Mouse (Mus musculus): ENCODE measurements around the gene Taar5. TPM values are rescaled to one million over a fixed set of nuclear protein-coding genes. Genes with fewer than 3 reads are reported as not detected.

Taar5 gene
- polyA plus RNA-seq, 1 experiment: not detected

GRCm38 (mm10) chr10:23999639-24000038, 29.1 kb downstream of the Taar5 start, which contains the start of gene Taar7b:
Taar7b (plus strand) TSS chr10:23999939.
- H3K4me1 ChIP-seq (ENCODE audit: control insufficient read depth, insufficient read depth, low read length): no peaks in the 10 kb centered on the region
- no peak within 1 kb of the TSS for H3K27ac ChIP-seq (ENCODE audit: insufficient read depth, low read length)
- no peak for TF ChIP-seq POLR2A (IDR thresholded peaks at IDR 0.05; ENCODE audit: extremely low read depth, insufficient read depth, low read length)
- no peak for TF ChIP-seq CTCF (IDR thresholded peaks at IDR 0.05; ENCODE audit: extremely low read depth, insufficient read depth, low read length)
- H3K4me3 ChIP-seq (ENCODE audit: insufficient read depth, low read length): no peak within 1 kb of the TSS

GRCm38 (mm10) chr10:24006442-24006841, 35.9 kb downstream of the Taar5 start:
- Histone ChIP-seq H3K4me3 (ENCODE audit: insufficient read depth, low read length) (no peak overlapping the region), H3K27ac (ENCODE audit: insufficient read depth, low read length) (no peak overlapping the region), H3K4me1 (ENCODE audit: control insufficient read depth, insufficient read depth, low read length) (no peaks in the 10 kb centered on the region)
- TF ChIP-seq CTCF (IDR thresholded peaks at IDR 0.05; ENCODE audit: extremely low read depth, insufficient read depth, low read length) (no peak), POLR2A (IDR thresholded peaks at IDR 0.05; ENCODE audit: extremely low read depth, insufficient read depth, low read length) (no peak)

- H3K4me1 ChIP-seq (ENCODE audit: control insufficient read depth, insufficient read depth, low read length): no peaks in the 10 kb centered on the region
- H3K27ac ChIP-seq (ENCODE audit: insufficient read depth, low read length): no peak overlapping the region
- no peak for TF ChIP-seq POLR2A (IDR thresholded peaks at IDR 0.05; ENCODE audit: extremely low read depth, insufficient read depth, low read length)
- TF ChIP-seq CTCF (IDR thresholded peaks at IDR 0.05; ENCODE audit: extremely low read depth, insufficient read depth, low read length): no peak
- no peak overlapping the region for H3K4me3 ChIP-seq (ENCODE audit: insufficient read depth, low read length)
These were observed 36.5 kb downstream of the Taar5 start for GRCm38 (mm10) chr10:24007034-24007433.

GRCm38 (mm10) chr10:24008143-24008542, 37.6 kb downstream of the Taar5 start:
- Histone ChIP-seq H3K27ac (ENCODE audit: insufficient read depth, low read length) (no peak overlapping the region), H3K4me1 (ENCODE audit: control insufficient read depth, insufficient read depth, low read length) (no peaks in the 10 kb centered on the region), H3K4me3 (ENCODE audit: insufficient read depth, low read length) (no peak overlapping the region)
- no peak for TF ChIP-seq POLR2A (IDR thresholded peaks at IDR 0.05; ENCODE audit: extremely low read depth, insufficient read depth, low read length)

Other genes starting within 250 kb of the Taar5 start
- 1,194 and 1,252 TPM in 2 replicates for gene Rps12, start 183.4 kb upstream of the Taar5 start, polyA plus RNA-seq (2012; rRNA removed)
- 19.3 and 21.4 TPM in 2 replicates for gene Slc18b1, start 173.7 kb upstream of the Taar5 start, polyA plus RNA-seq (2012; rRNA removed)
- 0.09 TPM in 1 of 2 replicates, not detected in the other for gene Vnn3, start 119.2 kb upstream of the Taar5 start, polyA plus RNA-seq (2012; rRNA removed)
- gene Vnn1, start 76.0 kb upstream of the Taar5 start, polyA plus RNA-seq (2012; rRNA removed): 0.28 and 0.88 TPM in 2 replicates
- not detected in 2 replicates for gene Taar1, start 50.4 kb upstream of the Taar5 start, polyA plus RNA-seq (2012; rRNA removed)
- not detected in 2 replicates for gene Taar2, start 32.1 kb upstream of the Taar5 start, polyA plus RNA-seq (2012; rRNA removed)
- gene Taar3, start 21.1 kb upstream of the Taar5 start, polyA plus RNA-seq (2012; rRNA removed): not detected in 2 replicates
- not detected in 2 replicates for gene Taar4, start 10.2 kb upstream of the Taar5 start, polyA plus RNA-seq (2012; rRNA removed)
- gene Taar6, start 14.9 kb downstream of the Taar5 start, polyA plus RNA-seq (2012; rRNA removed): not detected in 2 replicates
- gene Taar7a, start 22.8 kb downstream of the Taar5 start, polyA plus RNA-seq (2012; rRNA removed): not detected in 2 replicates
- not detected in 2 replicates for gene Taar7b, start 29.2 kb downstream of the Taar5 start, polyA plus RNA-seq (2012; rRNA removed)
- not detected in 2 replicates for gene Taar7d, start 56.5 kb downstream of the Taar5 start, polyA plus RNA-seq (2012; rRNA removed)
- gene Taar7e, start 66.9 kb downstream of the Taar5 start, polyA plus RNA-seq (2012; rRNA removed): not detected in 2 replicates
- not detected in 2 replicates for gene Taar7f, start 78.8 kb downstream of the Taar5 start, polyA plus RNA-seq (2012; rRNA removed)
- gene Taar8a, start 105.8 kb downstream of the Taar5 start, polyA plus RNA-seq (2012; rRNA removed): not detected in 2 replicates
- gene Taar8b, start 121.6 kb downstream of the Taar5 start, polyA plus RNA-seq (2012; rRNA removed): not detected in 2 replicates
- not detected in 2 replicates for gene Taar8c, start 131.2 kb downstream of the Taar5 start, polyA plus RNA-seq (2012; rRNA removed)
- not detected in 2 replicates for gene Taar9, start 138.8 kb downstream of the Taar5 start, polyA plus RNA-seq (2012; rRNA removed)
- 143 and 154 TPM in 2 replicates for gene Stx7, start 178.6 kb downstream of the Taar5 start, polyA plus RNA-seq (2012; rRNA removed)